Mouse (Mus musculus) hindbrain, embryonic 14.5 days (tissue): ENCODE results near the gene Zfp770. TPM values are rescaled to one million over a fixed set of nuclear protein-coding genes. Genes with fewer than 3 reads are reported as not detected.

Source experiments
- ATAC-seq: fragments of 200-750 bp; cut with Nextera tagmentation; 2 replicates; pipeline ENCODE4 v1.8.0; 2017; ENCODE audit warnings: moderate number of reproducible peaks, mild to moderate bottlenecking, moderate TSS enrichment, moderate library complexity; ENCODE audit not compliant: low FRiP score
- DNase-seq: peaks from one replicate; pipeline ENCODE4 v3.0.0-alpha.2; 2015; ENCODE audit warnings: low spot score
- H3K27ac ChIP-seq: fragments of 300-500 bp; sonication (generic); 2 replicates; pipeline ENCODE4 v1.5.1; 2014; ENCODE audit warnings: mild to moderate bottlenecking, moderate library complexity
- H3K27me3 ChIP-seq: fragments of 300-500 bp; sonication (generic); 2 replicates; pipeline ENCODE4 v1.6.1; 2014; ENCODE audit warnings: mild to moderate bottlenecking, low read length, mixed read lengths; ENCODE audit not compliant: control insufficient read depth, insufficient read depth
- H3K36me3 ChIP-seq: fragments of 300-500 bp; sonication (generic); replicated peaks from 2 replicates; pipeline ENCODE4 v1.6.1; 2014; ENCODE audit not compliant: control insufficient read depth, insufficient read depth
- H3K4me1 ChIP-seq: fragments of 300-500 bp; sonication (generic); replicated peaks from 2 replicates; pipeline ENCODE4 v1.6.1; 2014; ENCODE audit warnings: antibody characterized with exemption, low read length, mixed read lengths; ENCODE audit not compliant: control insufficient read depth, insufficient read depth
- H3K4me2 ChIP-seq: fragments of 300-500 bp; sonication (generic); replicated peaks from 2 replicates; pipeline ENCODE4 v1.6.1; 2014; ENCODE audit warnings: mild to moderate bottlenecking, moderate library complexity
- H3K4me3 ChIP-seq: fragments of 300-500 bp; sonication (generic); replicated peaks from 2 replicates; pipeline ENCODE4 v1.5.1; 2014; ENCODE audit warnings: mild to moderate bottlenecking, low read length
- H3K9ac ChIP-seq: fragments of 300-500 bp; sonication (generic); 2 replicates; pipeline ENCODE4 v1.6.1; 2014
- H3K9me3 ChIP-seq: fragments of 300-500 bp; sonication (generic); 2 replicates; pipeline ENCODE4 v1.6.1; 2016; ENCODE audit warnings: low read length; ENCODE audit not compliant: control insufficient read depth
- WGBS: fragments of 180-500 bp; shearing (Covaris S2); extraction: QIAGEN DNeasy Blood & Tissue Kit; methylation state at CpG from one replicate; pipeline ENCODE4 v1.1.7; 2014; 5-methylcytosine and 5-hydroxymethylcytosine counted together
- microRNA-seq: library from miRNA; unstranded; fragments of <30 nt; microRNA quantifications from one replicate; pipeline ENCODE4, GENCODE M21; 2016
- polyA plus RNA-seq: library from polyadenylated mRNA; unstranded; fragments of >200 nt; fragmentation: Nextera tagmentation; extraction: Ambion mirVana; gene quantifications from 2 replicates; pipeline ENCODE4 v1.2.1, GENCODE M21; 2014

The Zfp770 gene
- polyA plus RNA-seq, 1 experiment from 2014 or later = 8.0 TPM

DNA sequence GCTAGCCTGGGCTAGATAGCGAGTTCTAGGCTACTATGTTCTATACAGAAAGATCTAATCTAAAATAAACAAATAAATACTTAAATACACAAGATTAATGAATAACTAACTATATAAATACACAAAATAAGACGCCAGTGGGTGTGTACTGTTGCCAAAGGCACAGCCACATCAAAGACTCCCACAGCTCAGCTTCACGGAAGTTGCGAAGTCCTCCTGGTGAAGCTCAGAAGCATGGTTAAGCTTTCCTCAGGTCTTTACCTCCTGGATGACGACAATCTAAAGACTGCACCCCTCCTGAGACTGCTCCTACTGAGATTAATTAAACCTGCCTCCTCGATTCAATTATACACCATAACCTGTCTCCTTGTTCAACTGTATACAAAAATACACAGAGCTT lies 48.0 kb downstream of the Zfp770 start:
- ATAC-seq = no peak
- H3K27me3 ChIP-seq = no peaks in the 10 kb centered on the region
- H3K4me2 ChIP-seq = no peak overlapping the region
- no peak for DNase-seq
- WGBS = 92% methylated on average over 6 of the region's 6 CpGs
- H3K4me1 ChIP-seq = no peaks in the 10 kb centered on the region
- H3K9ac ChIP-seq = no peak overlapping the region
- no peak overlapping the region for H3K27ac ChIP-seq
- no peak overlapping the region for H3K4me3 ChIP-seq
- H3K9me3 ChIP-seq = no peaks in the 10 kb centered on the region
- peaks cover 91% of the 10 kb centered on the region for H3K36me3 ChIP-seq

DNA sequence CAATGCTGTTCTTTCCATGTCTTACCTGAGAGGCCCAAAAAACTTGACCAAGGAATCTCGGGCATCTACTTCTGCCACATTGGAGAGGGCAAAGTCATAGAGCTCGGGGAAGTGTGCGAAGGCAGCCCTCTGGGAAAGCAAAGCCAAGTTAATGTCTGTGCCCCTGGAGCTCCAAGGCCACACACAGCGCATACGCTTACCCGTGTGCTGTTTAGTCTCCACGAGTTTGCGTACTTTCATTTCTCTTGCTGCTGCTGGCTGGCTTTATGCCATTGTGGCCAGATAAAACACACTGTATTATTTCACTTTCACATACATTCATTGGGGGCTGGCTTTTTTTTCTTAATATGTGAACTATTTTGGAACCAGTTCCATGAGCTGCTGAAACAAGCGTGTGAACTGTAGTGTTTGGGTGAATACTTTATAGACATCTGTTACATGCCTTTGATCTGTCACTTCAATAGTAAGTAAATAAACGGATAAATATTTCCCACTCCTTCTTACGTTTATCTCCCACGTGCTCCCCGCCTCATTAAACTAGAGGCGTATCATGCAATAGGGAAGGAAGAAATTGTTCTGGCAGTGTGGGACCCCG lies 54.3 kb downstream of the Zfp770 start:
- no peaks in the 10 kb centered on the region for H3K9me3 ChIP-seq
- H3K4me3 ChIP-seq = no peak overlapping the region
- ATAC-seq (no peak), DNase-seq (no peak)
- 93% methylated on average over 15 of the region's 15 CpGs for WGBS
- H3K4me1 ChIP-seq = no peaks in the 10 kb centered on the region
- H3K27me3 ChIP-seq = no peaks in the 10 kb centered on the region
- no peak overlapping the region for H3K9ac ChIP-seq
- H3K27ac ChIP-seq = no peak overlapping the region
- H3K36me3 ChIP-seq = peaks cover 89% of the 10 kb centered on the region
- no peak overlapping the region for H3K4me2 ChIP-seq

DNA sequence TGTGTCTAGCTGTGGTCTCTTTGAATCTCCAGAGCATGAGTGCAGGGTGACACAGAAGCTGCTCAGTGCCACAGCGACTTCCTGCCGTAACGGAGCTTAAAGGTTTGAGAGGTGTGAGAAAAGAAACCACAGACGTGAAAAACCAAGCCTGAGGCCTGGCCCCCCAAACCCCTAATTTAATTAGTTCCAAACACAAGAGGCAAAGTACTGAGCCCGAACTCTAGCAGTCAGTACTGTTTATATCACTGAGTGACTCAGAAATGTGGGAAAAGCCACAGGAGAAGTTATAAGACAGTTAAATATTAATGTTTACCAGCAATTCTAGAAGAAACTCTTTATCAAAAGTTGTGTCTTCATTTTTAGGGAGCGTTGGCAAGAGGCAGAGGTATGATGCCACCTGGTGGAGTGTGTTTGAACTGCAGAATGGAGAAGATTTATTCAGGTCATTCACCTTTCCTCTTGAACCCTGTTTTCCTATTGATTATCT lies 55.9 kb downstream of the Zfp770 start:
- H3K4me1 ChIP-seq = no peaks in the 10 kb centered on the region
- H3K4me2 ChIP-seq = no peak overlapping the region
- no peak overlapping the region for H3K4me3 ChIP-seq
- H3K27ac ChIP-seq = no peak overlapping the region
- DNase-seq (peak; percentile 69), ATAC-seq (no peak)
- no peak overlapping the region for H3K9ac ChIP-seq
- no peaks in the 10 kb centered on the region for H3K27me3 ChIP-seq
- H3K36me3 ChIP-seq = peaks cover 90% of the 10 kb centered on the region
- H3K9me3 ChIP-seq = no peaks in the 10 kb centered on the region
- WGBS = 82% methylated on average over 6 of the region's 6 CpGs

DNA sequence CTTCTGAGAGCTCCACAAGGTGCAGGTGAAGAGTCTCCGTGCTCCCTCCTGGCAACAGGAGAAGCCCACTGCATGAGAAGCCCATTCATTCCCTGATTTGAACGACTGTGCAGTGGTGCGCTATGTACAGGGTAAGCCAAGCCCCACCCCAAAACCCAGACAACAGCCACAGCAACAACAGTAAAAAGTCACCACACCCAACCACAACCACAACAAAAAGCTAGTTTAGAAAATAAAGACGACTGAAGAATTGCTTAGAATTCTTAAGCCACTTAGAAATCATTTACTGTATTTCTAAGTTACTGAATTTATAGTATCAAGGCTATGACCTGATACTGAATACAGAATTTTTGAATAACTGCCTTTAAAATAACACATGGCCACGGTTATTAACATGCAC lies 56.4 kb downstream of the Zfp770 start:
- no peak overlapping the region for H3K4me3 ChIP-seq
- H3K27me3 ChIP-seq = no peaks in the 10 kb centered on the region
- peaks cover 90% of the 10 kb centered on the region for H3K36me3 ChIP-seq
- no peak overlapping the region for H3K4me2 ChIP-seq
- no peak overlapping the region for H3K27ac ChIP-seq
- ATAC-seq (no peak), DNase-seq (no peak)
- H3K4me1 ChIP-seq = no peaks in the 10 kb centered on the region
- H3K9me3 ChIP-seq = no peaks in the 10 kb centered on the region
- H3K9ac ChIP-seq = no peak overlapping the region
- 94% methylated on average over 5 of the region's 5 CpGs for WGBS

GRCm38 (mm10) chr2:114143842-114144241 lies 57.4 kb downstream of the Zfp770 start:
- H3K4me2 ChIP-seq = no peak overlapping the region
- no peaks in the 10 kb centered on the region for H3K27me3 ChIP-seq
- 95% methylated on average over 6 of the region's 6 CpGs for WGBS
- no peak for ATAC-seq
- no peak overlapping the region for H3K4me3 ChIP-seq
- no peak overlapping the region for H3K27ac ChIP-seq
- no peaks in the 10 kb centered on the region for H3K9me3 ChIP-seq
- H3K9ac ChIP-seq = no peak overlapping the region
- DNase-seq = no peak
- H3K4me1 ChIP-seq = no peaks in the 10 kb centered on the region
- peaks cover 90% of the 10 kb centered on the region for H3K36me3 ChIP-seq

Small RNAs within 50 kb of the gene (microRNA-seq; reads per million reads assigned to microRNA genes)
- not detected for gene Mir7002

Other genes starting within 250 kb of the Zfp770 start
- 7.0 and 7.9 TPM in 2 replicates for gene Gjd2, start 187.8 kb downstream of the Zfp770 start, polyA plus RNA-seq
- 0.33 and 0.82 TPM in 2 replicates for gene Actc1, start 147.9 kb downstream of the Zfp770 start, polyA plus RNA-seq
- 42.9 and 44.5 TPM in 2 replicates for gene Aqr, start 14.4 kb downstream of the Zfp770 start, polyA plus RNA-seq